Mouse (Mus musculus) embryonic facial prominence, embryonic 11.5 days (tissue): ENCODE results near the gene Slc12a1. TPM values are rescaled to one million over a fixed set of nuclear protein-coding genes. Genes with fewer than 3 reads are reported as not detected.
A peak's percentile ranks its signal among the peaks of the same experiment; 100 is the strongest.

Experiments
- ATAC-seq: fragments of 200-750 bp; cut with Nextera tagmentation; replicated peaks from 2 replicates; pipeline ENCODE4 v1.8.0; 2017; ENCODE audit warnings: low read depth; ENCODE audit not compliant: insufficient number of reproducible peaks, low FRiP score, low TSS enrichment
- DNase-seq: peaks from one replicate; pipeline ENCODE4 v3.0.0-alpha.2; 2015; ENCODE audit warnings: low spot score
- H3K27ac ChIP-seq: fragments of 300-500 bp; sonication (generic); replicated peaks from 2 replicates; pipeline ENCODE4 v1.5.1; 2014; ENCODE audit warnings: mild to moderate bottlenecking, low read depth, low read length, control low read depth
- H3K27me3 ChIP-seq: fragments of 300-500 bp; sonication (generic); 2 replicates; pipeline ENCODE4 v1.6.1; 2014; ENCODE audit warnings: mild to moderate bottlenecking, low read length, moderate library complexity, mixed read lengths; ENCODE audit not compliant: control insufficient read depth, insufficient read depth
- H3K36me3 ChIP-seq: fragments of 300-500 bp; sonication (generic); replicated peaks from 2 replicates; pipeline ENCODE4 v1.6.1; 2014; ENCODE audit warnings: low read depth, mild to moderate bottlenecking, low read length, moderate library complexity, mixed read lengths; ENCODE audit not compliant: control insufficient read depth, insufficient read depth
- H3K4me1 ChIP-seq: fragments of 300-500 bp; sonication (generic); 2 replicates; pipeline ENCODE4 v1.6.1; 2014; ENCODE audit warnings: low read length, mixed read lengths; ENCODE audit not compliant: control insufficient read depth, insufficient read depth
- H3K4me2 ChIP-seq: fragments of 300-500 bp; sonication (generic); 2 replicates; pipeline ENCODE4 v1.6.1; 2014; ENCODE audit warnings: low read depth, mild to moderate bottlenecking, control low read depth, low read length, moderate library complexity
- H3K4me3 ChIP-seq: fragments of 300-500 bp; sonication (generic); 2 replicates; pipeline ENCODE4 v1.5.1; 2014; ENCODE audit warnings: low read depth, low read length, control low read depth
- H3K9ac ChIP-seq: fragments of 300-500 bp; sonication (generic); replicated peaks from 2 replicates; pipeline ENCODE4 v1.6.1; 2014; ENCODE audit warnings: mild to moderate bottlenecking, control low read depth, low read length
- H3K9me3 ChIP-seq: fragments of 300-500 bp; sonication (generic); replicated peaks from 2 replicates; pipeline ENCODE4 v1.6.1; 2016; ENCODE audit warnings: mild to moderate bottlenecking, low read length, inconsistent platforms, mixed read lengths; ENCODE audit not compliant: control insufficient read depth
- WGBS: fragments of 180-500 bp; shearing (Covaris S2); extraction: QIAGEN DNeasy Blood & Tissue Kit; methylation state at CpG from one replicate; pipeline ENCODE4 v1.1.7; 2014; 5-methylcytosine and 5-hydroxymethylcytosine counted together
- polyA plus RNA-seq: library from polyadenylated mRNA; unstranded; fragments of >200 nt; fragmentation: Nextera tagmentation; extraction: Ambion mirVana; gene quantifications from 2 replicates; pipeline ENCODE4 v1.2.1, GENCODE M21; 2014

Slc12a1 gene
- polyA plus RNA-seq, 1 experiment from 2014 or later, result not detected

DNA sequence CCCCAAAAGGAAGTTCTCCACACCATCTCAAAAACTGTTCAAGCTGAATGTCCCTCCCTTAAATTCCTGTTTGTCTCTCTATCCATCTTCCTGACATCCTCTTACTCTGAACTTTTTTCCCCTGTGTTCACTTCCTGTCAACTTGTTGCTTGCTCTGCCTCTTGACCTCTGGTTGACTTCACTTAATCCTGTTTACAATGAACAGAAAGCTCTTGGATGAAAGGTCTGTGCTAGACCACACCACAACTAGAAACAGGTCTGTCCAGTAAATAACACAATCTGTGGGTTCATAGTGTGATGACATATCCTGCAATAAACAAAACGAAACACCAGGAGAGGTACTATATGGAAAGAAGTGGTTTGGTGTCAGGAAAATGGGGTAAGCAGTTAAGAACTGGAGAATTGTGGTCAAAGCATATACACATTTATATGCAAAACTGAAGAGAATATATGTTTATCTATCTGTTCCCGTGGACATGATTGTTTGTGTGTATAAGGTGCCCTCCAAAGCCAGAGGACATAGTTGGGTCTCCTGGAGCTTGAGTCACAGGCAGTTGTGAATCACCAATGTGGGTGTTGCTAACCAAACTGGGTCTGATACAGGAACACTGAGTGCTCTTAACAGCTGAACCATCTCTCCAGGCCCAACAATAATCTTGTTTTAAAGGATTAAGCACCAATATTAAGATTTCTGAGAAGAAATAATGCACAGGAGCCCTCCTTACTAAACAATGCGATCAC, 93.4 kb downstream of the Slc12a1 start:
- no peak overlapping the region for H3K4me2 ChIP-seq
- ATAC-seq (no peak), DNase-seq (no peak)
- no peak overlapping the region for H3K9ac ChIP-seq
- H3K36me3 ChIP-seq, result peaks cover 3% of the 10 kb centered on the region; the same call in 1 of the 2 replicates
- no peak overlapping the region for H3K4me3 ChIP-seq
- H3K4me1 ChIP-seq, result no peaks in the 10 kb centered on the region
- WGBS, result 90% methylated on average over 3 of the region's 3 CpGs
- H3K9me3 ChIP-seq, result no peaks in the 10 kb centered on the region
- H3K27ac ChIP-seq, result no peak overlapping the region
- H3K27me3 ChIP-seq, result no peaks in the 10 kb centered on the region

DNA sequence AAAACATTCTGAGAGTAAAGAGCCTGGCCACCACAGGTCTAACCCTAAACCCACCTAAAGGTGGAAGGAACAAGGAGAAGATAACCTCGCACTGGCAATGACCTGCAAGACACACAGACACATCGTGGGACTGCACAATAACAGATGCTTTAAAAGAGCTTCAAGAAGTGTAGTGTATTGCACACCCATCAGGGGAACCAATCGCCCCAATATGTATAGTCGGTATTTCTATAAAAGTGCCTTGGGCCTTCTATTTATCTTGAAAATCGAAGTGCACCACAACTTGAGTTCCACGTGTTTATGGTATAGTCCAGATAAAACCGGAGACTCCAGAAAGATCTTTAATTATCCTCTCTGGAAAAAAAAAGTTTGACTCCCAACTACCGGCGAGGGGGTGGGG, 94.4 kb downstream of the Slc12a1 start:
- peak overlapping the region; percentile 83 for H3K4me3 ChIP-seq
- H3K27ac ChIP-seq, result peak overlapping the region; percentile 90; the same call in 1 of the 2 replicates
- peaks cover 3% of the 10 kb centered on the region; the same call in 1 of the 2 replicates for H3K36me3 ChIP-seq
- ATAC-seq (no peak), DNase-seq (peak; percentile 21)
- peak overlapping the region; percentile 94 for H3K9ac ChIP-seq
- H3K9me3 ChIP-seq, result no peaks in the 10 kb centered on the region
- no peaks in the 10 kb centered on the region for H3K4me1 ChIP-seq
- no peaks in the 10 kb centered on the region for H3K27me3 ChIP-seq
- WGBS, result 22% methylated on average over 9 of the region's 9 CpGs
- H3K4me2 ChIP-seq, result peak overlapping the region; percentile 66

DNA sequence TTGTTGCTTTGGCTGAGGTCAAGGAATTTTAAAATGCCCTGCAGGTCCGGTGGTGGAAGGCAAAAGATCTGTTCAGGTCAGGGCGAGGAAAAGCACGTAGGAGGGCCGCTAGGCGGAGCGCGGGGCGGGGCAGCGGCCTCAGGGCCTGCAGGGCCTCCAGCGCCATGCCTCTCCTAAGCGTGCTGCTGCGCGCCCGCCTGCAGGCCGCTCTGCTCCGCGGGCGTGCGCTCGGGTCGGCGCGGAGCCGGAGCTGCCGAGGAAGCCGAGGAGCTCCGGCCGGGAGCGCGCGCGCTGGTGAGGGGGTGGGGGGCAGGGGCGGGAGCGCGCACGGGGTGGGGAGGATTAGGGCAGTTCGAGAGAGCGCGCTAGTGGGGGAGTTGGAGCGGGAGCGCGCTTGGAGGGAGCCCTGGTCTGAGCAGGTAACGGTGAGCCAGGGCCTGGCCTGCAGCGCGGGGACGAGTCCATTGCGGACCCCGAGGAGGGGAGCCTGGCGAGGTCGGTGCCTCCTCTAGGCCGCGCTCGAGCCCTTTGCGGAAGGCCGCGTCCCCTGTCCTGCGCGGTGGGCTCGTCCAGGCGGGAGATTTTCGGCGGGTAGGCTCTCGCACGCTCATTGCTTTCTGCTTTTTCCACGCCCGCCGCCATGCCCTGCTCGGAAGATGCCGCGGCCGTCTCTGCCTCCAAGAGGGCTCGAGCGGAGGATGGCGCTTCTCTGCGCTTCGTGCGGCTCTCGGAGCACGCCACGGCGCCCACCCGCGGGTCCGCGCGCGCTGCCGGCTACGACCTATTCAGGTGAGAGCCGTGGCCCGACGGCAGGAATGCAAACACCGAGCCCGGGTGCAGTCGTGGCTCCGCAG, 95.0 kb downstream of the Slc12a1 start, which contains the start of gene Dut:
Dut (plus strand) TSS at position 83 of the 854 bp plus-strand sequence.
- H3K4me1 ChIP-seq, result no peaks in the 10 kb centered on the region
- peak within 1 kb of the TSS; percentile 94 for H3K9ac ChIP-seq
- H3K27me3 ChIP-seq, result no peaks in the 10 kb centered on the region
- ATAC-seq (peak; percentile 100), DNase-seq (peak; percentile 97)
- H3K4me2 ChIP-seq, result peak within 1 kb of the TSS; percentile 66
- WGBS, result under 1% methylated on average over 93 of the region's 96 CpGs
- no peaks in the 10 kb centered on the region for H3K9me3 ChIP-seq
- peak within 1 kb of the TSS; percentile 83 for H3K4me3 ChIP-seq
- peak within 1 kb of the TSS; percentile 90 for H3K27ac ChIP-seq
- H3K36me3 ChIP-seq, result peaks cover 3% of the 10 kb centered on the region; the same call in 1 of the 2 replicates

DNA sequence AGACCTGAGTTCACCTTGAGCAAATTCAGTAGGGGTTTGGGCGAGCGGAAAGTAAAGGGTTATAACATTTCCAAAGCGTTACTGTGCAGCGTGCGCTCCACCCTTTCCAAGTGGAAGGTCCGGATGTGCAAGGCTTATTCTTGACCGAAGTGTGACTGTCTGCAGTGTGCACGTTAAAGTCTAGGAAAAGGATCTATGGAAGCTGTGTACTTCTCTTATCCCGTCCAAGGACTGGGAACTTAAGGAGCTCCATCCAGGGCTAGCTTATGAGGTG, 95.6 kb downstream of the Slc12a1 start:
- ATAC-seq (no peak), DNase-seq (no peak)
- 1% methylated on average over 9 of the region's 9 CpGs for WGBS
- Histone ChIP-seq H3K4me1 (no peaks in the 10 kb centered on the region), H3K36me3 (peaks cover 4% of the 10 kb centered on the region; the same call in 1 of the 2 replicates), H3K9ac (peak overlapping the region; percentile 94), H3K27ac (peak overlapping the region; percentile 90), H3K9me3 (no peaks in the 10 kb centered on the region), H3K4me3 (peak overlapping the region; percentile 83), H3K27me3 (no peaks in the 10 kb centered on the region), H3K4me2 (peak overlapping the region; percentile 66)

DNA sequence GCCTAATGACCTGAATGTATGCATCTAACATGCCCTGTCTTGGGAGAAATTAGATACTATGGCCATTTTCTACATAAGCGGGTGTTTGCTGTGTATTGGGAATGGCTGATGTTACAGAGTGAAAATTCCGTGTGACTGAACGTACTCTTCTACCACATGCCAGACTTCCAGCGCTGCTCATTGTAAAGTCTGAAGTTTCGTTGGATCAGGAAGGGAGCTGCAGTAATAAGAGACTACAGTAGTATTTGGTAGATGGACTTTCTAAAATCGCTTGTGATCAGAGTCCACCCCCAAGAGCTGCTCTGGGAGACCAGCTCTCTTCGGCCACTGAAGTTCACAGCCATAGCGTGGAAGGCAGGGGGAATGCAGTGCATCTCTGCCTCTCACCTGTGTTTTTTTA, 96.0 kb downstream of the Slc12a1 start:
- H3K4me3 ChIP-seq, result peak overlapping the region; percentile 83
- H3K9me3 ChIP-seq, result no peaks in the 10 kb centered on the region
- no peaks in the 10 kb centered on the region for H3K4me1 ChIP-seq
- H3K27ac ChIP-seq, result peak overlapping the region; percentile 90; the same call in 1 of the 2 replicates
- peak overlapping the region; percentile 94 for H3K9ac ChIP-seq
- peak overlapping the region; percentile 66 for H3K4me2 ChIP-seq
- under 1% methylated on average over 8 of the region's 8 CpGs for WGBS
- DNase-seq (no peak), ATAC-seq (no peak)
- H3K27me3 ChIP-seq, result no peaks in the 10 kb centered on the region
- peaks cover 5% of the 10 kb centered on the region; the same call in 1 of the 2 replicates for H3K36me3 ChIP-seq

DNA sequence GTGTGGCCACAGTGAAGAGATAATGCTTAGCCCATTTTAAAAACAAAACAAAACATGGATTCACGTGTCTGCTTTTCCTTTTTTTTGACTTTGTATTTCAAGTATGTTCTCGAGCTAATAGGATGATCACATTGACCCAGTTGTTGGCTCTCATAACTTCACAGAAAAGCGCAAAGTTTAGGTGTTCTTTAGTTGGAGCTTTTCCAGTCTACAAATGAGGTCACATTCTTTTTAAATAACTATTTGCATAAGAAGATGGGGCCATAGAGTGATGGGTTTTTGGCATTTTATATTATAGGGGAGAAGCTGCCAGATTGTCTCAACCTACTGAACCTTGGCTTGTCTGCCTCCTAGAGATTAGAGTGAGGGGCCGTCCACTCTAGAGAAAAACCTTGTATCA, 97.0 kb downstream of the Slc12a1 start:
- Histone ChIP-seq H3K9me3 (no peaks in the 10 kb centered on the region), H3K4me3 (peak overlapping the region; percentile 83; the same call in 1 of the 2 replicates), H3K36me3 (peaks cover 15% of the 10 kb centered on the region), H3K27ac (no peak overlapping the region), H3K4me2 (peak overlapping the region; percentile 19; the same call in 1 of the 2 replicates), H3K9ac (no peak overlapping the region), H3K4me1 (no peaks in the 10 kb centered on the region), H3K27me3 (no peaks in the 10 kb centered on the region)
- WGBS, result 84% methylated on average over 4 of the region's 4 CpGs
- no peak for DNase-seq
- no peak for ATAC-seq

DNA sequence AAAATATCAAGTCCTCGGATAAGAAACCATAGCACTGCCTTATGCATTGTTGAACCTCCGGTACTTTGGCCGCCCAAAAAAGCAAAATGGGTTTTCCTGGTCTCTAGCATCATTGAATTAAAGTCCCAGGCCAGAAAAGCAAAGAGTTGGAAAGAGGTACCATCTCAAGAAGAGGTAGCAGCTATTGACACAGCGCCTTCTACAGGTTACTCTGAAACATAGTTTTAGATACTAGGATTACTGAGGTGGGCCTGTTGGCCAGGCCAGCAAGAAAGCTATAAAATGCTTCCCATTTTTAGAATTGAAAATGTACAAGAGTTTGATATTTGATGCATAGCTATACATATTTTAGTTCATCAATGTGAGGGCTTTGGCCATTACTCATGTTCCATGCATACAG, 97.6 kb downstream of the Slc12a1 start:
- Histone ChIP-seq H3K4me1 (no peaks in the 10 kb centered on the region), H3K9me3 (no peaks in the 10 kb centered on the region), H3K27me3 (no peaks in the 10 kb centered on the region), H3K4me2 (no peak overlapping the region), H3K4me3 (no peak overlapping the region), H3K36me3 (peaks cover 18% of the 10 kb centered on the region), H3K27ac (no peak overlapping the region), H3K9ac (no peak overlapping the region)
- ATAC-seq, result no peak
- DNase-seq, result no peak
- WGBS, result 93% methylated on average over 4 of the region's 4 CpGs

DNA sequence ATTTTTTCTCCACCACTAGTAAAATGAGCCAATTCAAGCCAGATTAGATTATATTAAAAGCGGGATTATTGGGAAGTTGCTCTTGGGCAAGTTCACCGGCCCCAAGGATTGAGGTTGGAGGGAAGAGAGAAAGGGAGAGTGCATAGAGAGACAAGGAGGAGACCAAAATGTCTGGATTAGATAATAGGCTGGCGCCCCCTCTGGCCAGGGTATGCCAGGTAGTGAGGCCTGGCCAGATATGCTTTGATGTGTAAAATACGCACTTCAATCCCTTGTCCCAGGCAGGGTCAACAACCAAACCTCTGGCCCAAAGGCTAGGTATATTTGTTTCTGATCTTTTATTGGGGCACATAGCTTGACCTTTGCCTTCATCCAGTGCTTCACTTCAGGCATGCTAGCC, 99.5 kb downstream of the Slc12a1 start:
- ATAC-seq, result no peak
- WGBS, result 86% methylated on average over 4 of the region's 4 CpGs
- peaks cover 18% of the 10 kb centered on the region for H3K36me3 ChIP-seq

More for the DNA sequence above, 99.5 kb downstream of the Slc12a1 start:
- no peak overlapping the region for H3K27ac ChIP-seq
- H3K4me2 ChIP-seq, result no peak overlapping the region
- no peaks in the 10 kb centered on the region for H3K9me3 ChIP-seq
- H3K4me3 ChIP-seq, result no peak overlapping the region
- H3K27me3 ChIP-seq, result no peaks in the 10 kb centered on the region
- no peak overlapping the region for H3K9ac ChIP-seq
- H3K4me1 ChIP-seq, result no peaks in the 10 kb centered on the region
- no peak for DNase-seq
